Mouse (Mus musculus): ENCODE results near the gene Lhx6. TPM values are rescaled to one million over a fixed set of nuclear protein-coding genes. Genes with fewer than 3 reads are reported as not detected.
A peak's percentile ranks its signal among the peaks of the same experiment; 100 is the strongest.

Lhx6 gene
- polyA plus RNA-seq, 1 experiment from 2014 or later: 13.8 TPM

DNA sequence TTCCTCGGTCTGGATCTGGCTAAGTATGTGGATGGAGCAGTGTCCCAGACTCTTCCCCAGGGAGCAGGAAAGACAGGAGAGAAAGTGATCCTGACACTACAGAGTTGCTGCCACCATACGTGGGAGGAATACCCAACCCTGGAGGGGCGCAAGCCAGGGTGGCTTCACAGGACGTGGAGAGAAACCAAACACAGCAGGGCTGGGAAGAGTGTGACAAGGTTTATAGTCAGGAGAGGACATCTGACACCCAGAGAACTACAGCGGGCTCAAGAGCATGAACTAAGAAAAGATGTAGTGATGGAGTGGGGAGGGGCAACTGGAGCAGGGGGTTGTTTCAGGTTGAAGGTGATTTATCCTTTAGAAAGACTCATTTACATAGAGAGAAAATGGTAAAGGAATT is 43.8 kb downstream of the Lhx6 start:
- peaks cover 5% of the 10 kb centered on the region; the same call in 1 of the 2 replicates for H3K9me3 ChIP-seq
- WGBS: 64% methylated on average over 5 of the region's 5 CpGs

DNA sequence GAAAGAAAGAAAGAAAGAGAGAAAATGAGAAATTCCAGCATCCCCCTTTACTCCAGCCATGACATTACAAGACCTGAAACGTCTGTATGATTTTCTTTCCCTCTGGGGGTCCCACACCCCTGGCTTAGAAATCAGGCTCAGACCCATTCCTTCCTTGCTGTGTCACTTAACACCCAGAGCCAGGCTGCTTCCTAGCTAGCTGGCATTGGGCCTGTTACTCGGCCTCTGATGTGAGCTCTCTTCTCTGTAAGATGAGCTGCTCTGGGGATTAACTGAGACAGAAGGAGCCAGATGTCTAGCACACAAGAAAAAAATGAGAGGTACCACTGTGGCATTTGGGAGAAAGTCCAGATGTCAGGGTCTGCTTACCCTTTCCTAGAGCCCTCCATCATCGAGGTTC is 49.0 kb downstream of the Lhx6 start:
- no peak overlapping the region for H3K9ac ChIP-seq
- no peak overlapping the region for H3K4me3 ChIP-seq
- no peaks in the 10 kb centered on the region for H3K36me3 ChIP-seq
- WGBS: 9% methylated on average over 3 of the region's 3 CpGs
- H3K4me1 ChIP-seq: peaks cover 21% of the 10 kb centered on the region
- no peak overlapping the region for H3K4me2 ChIP-seq
- no peaks in the 10 kb centered on the region for H3K27me3 ChIP-seq
- ATAC-seq (ENCODE audit: insufficient number of reproducible peaks, insufficient read depth, low FRiP score, low TSS enrichment, low read depth): 0 out of 2 replicates have a peak, but pooled peaks have one; percentile 66
- 0 out of 2 replicates have a peak overlapping the region, but pooled peaks have one; percentile 0 for H3K27ac ChIP-seq
- H3K9me3 ChIP-seq: no peaks in the 10 kb centered on the region

More for the DNA sequence above, 43.8 kb downstream of the Lhx6 start:
- Histone ChIP-seq H3K36me3 (no peaks in the 10 kb centered on the region), H3K4me1 (peaks cover 2% of the 10 kb centered on the region), H3K4me2 (no peak overlapping the region), H3K27me3 (no peaks in the 10 kb centered on the region), H3K9ac (no peak overlapping the region), H3K4me3 (no peak overlapping the region), H3K27ac (no peak overlapping the region)
- no peak for ATAC-seq (ENCODE audit: insufficient number of reproducible peaks, insufficient read depth, low FRiP score, low TSS enrichment, low read depth)

DNA sequence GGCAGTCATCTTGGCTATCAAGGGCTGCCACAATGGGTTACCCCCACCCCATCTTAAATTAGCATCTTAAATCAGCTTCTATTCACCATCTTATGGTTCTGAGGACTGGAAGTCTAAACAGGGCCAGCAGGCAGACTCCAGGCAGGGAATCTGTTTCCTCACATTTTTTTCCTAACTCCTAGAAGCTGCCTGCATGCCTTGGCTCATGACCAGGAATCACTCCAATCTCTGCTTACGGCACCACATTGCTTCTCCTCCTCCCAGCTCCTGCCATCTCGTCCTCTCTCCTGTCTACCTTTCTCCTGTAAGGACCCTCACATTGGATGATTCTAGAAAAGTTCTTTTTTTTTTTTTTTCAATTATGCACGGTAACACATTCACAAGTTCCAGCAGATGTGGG is 52.0 kb downstream of the Lhx6 start:
- Histone ChIP-seq H3K4me1 (peaks cover 27% of the 10 kb centered on the region), H3K36me3 (no peaks in the 10 kb centered on the region), H3K9ac (no peak overlapping the region), H3K4me2 (no peak overlapping the region), H3K27me3 (no peaks in the 10 kb centered on the region), H3K9me3 (no peaks in the 10 kb centered on the region), H3K4me3 (no peak overlapping the region), H3K27ac (no peak overlapping the region)
- ATAC-seq (ENCODE audit: insufficient number of reproducible peaks, insufficient read depth, low FRiP score, low TSS enrichment, low read depth): no peak
- WGBS: 55% methylated on average over 3 of the region's 3 CpGs

DNA sequence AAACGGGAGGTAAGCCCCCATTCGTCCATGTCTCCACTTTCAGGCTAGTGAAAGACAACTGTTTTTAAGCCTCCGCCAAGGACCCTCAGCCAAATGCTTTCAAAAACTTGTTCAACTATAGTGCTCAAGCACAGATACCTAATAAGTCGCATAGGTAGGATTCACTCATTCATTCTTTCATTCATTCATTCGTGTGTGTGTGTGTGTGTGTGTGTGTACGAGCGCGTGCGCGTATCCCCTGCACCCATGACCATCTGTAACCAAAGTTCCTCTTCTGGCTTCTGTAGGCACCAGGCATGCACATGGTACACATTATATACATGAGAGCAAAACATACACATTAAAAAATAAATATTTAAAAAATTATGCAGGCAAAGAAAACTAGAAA is 55.6 kb downstream of the Lhx6 start:
- H3K4me1 ChIP-seq: peaks cover 24% of the 10 kb centered on the region
- H3K4me2 ChIP-seq: peak overlapping the region; percentile 77
- peaks cover 13% of the 10 kb centered on the region; the same call in 1 of the 2 replicates for H3K36me3 ChIP-seq
- no peak overlapping the region for H3K27ac ChIP-seq
- no peaks in the 10 kb centered on the region for H3K9me3 ChIP-seq
- WGBS: 33% methylated on average over 10 of the region's 10 CpGs
- no peaks in the 10 kb centered on the region for H3K27me3 ChIP-seq
- peak; percentile 5; the same call in 1 of the 2 replicates for ATAC-seq (ENCODE audit: insufficient number of reproducible peaks, insufficient read depth, low FRiP score, low TSS enrichment, low read depth)
- H3K9ac ChIP-seq: no peak overlapping the region
- H3K4me3 ChIP-seq: peak overlapping the region; percentile 89

DNA sequence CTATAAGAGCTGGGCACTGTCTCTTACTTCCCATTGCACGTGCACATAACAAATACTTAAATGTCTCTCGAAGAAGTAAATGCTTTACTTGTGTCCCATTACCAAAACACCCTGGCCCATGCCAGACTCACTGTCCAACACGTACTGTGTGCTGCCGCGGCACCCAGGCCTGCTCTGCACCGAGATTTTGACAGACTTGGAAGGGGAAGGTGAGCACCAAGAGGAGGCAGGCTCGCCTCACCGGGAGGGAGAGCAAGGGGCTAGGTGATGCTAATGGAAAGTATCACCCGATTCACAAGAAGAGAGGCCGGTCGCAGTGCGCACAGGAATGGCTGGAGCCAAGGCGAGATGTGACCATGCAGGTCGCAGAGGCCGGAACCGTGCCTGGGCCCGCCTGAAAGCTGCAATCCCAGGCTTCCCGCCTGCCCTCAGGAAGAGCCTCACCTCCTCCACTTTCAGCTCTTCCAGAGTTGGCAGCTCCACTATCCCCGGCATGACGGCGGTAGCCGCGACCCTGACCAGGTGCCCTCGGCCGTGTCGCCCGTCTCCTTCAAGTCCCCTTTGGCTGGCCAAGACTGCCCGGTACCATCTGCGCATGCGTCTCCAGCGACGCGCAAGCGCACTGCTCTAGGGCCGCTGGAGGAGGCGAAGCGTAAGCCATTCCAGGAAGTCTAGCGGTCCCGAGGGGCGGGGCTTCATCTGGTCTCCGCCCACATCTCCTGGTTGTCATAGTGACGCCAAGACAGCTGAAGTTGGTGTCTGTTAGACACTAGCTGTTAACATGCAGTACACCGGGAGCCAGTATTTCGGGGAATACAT is 56.3 kb downstream of the Lhx6 start, which contains the start of the genes Ndufa8 and Morn5:
Gene Ndufa8, minus strand, starts transcription at position 659 of the 819 bp plus-strand sequence.
Gene Morn5, plus strand, starts transcription at position 711 of the 819 bp plus-strand sequence.
- Histone ChIP-seq H3K27ac (no peak within 1 kb of the TSS), H3K4me2 (peak within 1 kb of the TSS; percentile 77), H3K4me3 (peak within 1 kb of the TSS; percentile 89), H3K36me3 (peaks cover 19% of the 10 kb centered on the region), H3K4me1 (peaks cover 24% of the 10 kb centered on the region), H3K9ac (peak within 1 kb of the TSS; percentile 92), H3K9me3 (no peaks in the 10 kb centered on the region), H3K27me3 (no peaks in the 10 kb centered on the region)
- 2% methylated on average over 44 of the region's 44 CpGs for WGBS
- peak; percentile 95 for ATAC-seq (ENCODE audit: insufficient number of reproducible peaks, insufficient read depth, low FRiP score, low TSS enrichment, low read depth)

DNA sequence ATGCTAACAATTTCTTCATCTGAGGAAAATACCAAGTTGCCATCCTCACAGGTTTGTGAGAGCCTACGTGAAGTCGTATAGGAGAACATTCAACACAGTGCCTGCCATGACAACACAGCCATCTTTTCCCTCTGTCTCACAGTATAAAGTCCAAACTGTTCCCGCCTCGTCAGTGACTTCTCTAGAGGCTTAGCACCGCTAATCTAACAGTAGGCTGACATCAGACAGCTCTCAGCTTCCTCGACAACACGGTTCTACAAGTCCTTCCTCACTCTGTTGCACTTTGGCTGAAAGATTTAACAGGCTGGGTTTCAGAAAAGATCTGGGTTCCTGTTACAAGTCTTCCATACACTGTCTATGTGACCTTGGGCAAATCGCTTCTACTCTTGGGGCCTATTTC is 57.0 kb downstream of the Lhx6 start:
- peak overlapping the region; percentile 92 for H3K9ac ChIP-seq
- ATAC-seq (ENCODE audit: insufficient number of reproducible peaks, insufficient read depth, low FRiP score, low TSS enrichment, low read depth): no peak
- H3K4me3 ChIP-seq: peak overlapping the region; percentile 89
- peaks cover 22% of the 10 kb centered on the region for H3K4me1 ChIP-seq
- peaks cover 27% of the 10 kb centered on the region for H3K36me3 ChIP-seq
- 70% methylated on average over 8 of the region's 8 CpGs for WGBS
- H3K4me2 ChIP-seq: peak overlapping the region; percentile 77
- no peak overlapping the region for H3K27ac ChIP-seq
- no peaks in the 10 kb centered on the region for H3K27me3 ChIP-seq
- H3K9me3 ChIP-seq: no peaks in the 10 kb centered on the region

DNA sequence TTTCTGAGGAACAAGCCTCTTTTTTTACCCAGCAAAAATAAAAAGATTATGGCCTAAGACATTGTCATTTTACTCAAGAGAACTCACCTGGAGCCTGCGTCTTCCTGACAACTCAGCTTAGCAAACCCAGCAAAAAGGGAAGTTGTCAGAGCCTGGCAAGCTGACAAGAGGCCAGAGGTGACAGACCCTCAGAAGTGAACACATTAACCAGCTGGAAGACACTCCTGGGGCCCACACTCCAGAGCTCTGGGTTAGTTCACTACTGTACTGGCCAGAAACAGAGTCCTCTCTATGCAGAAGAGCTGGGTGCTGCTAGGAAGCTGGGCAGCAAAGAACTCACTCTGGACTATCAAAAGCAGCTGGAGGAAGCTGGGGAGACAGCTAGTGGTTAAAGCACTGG is 64.3 kb downstream of the Lhx6 start:
- no peaks in the 10 kb centered on the region for H3K4me1 ChIP-seq
- ATAC-seq (ENCODE audit: insufficient number of reproducible peaks, insufficient read depth, low FRiP score, low TSS enrichment, low read depth): no peak
- H3K27me3 ChIP-seq: no peaks in the 10 kb centered on the region
- H3K9me3 ChIP-seq: no peaks in the 10 kb centered on the region
- H3K36me3 ChIP-seq: peaks cover 60% of the 10 kb centered on the region
- no peak overlapping the region for H3K4me2 ChIP-seq
- WGBS: 90% methylated on average over 1 of the region's 1 CpGs
- 0 out of 2 replicates have a peak overlapping the region, but pooled peaks have one; percentile 21 for H3K9ac ChIP-seq
- H3K27ac ChIP-seq: no peak overlapping the region
- no peak overlapping the region for H3K4me3 ChIP-seq

DNA sequence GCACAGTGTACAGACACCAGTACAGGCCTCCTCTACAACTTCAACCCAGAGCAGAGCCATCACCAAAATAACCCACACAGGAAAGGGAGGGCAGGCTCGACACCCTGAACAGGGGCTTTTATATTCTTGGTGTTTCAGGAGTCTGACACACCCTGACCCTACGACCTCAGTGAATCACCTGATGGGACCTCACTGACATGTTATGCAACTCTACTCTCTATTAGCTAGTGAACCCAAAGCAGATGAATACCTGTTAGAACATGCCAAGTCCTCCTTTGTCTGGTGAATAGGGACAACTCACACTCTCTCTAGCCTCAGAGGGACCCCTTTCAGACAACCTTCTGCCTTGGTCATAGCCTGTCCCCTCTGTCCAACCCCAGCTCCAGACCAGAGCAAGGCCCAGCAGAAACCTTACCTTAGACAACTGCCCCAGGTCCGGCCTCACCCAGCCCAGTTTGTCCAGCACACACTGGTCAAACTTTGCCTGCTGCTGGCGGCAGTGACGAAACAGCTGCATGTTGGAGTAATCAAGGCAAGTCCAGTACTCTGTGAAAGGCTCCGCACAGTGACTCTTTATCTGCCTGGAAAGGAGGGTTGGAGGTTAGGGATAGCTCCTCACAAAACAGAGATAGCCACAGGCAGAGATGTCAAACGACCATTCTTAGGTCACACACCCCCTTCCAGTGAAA is 65.8 kb downstream of the Lhx6 start:
- Histone ChIP-seq H3K36me3 (peaks cover 63% of the 10 kb centered on the region), H3K9me3 (no peaks in the 10 kb centered on the region), H3K4me1 (no peaks in the 10 kb centered on the region), H3K9ac (no peak overlapping the region), H3K4me3 (no peak overlapping the region), H3K27ac (no peak overlapping the region), H3K4me2 (no peak overlapping the region), H3K27me3 (no peaks in the 10 kb centered on the region)
- no peak for ATAC-seq (ENCODE audit: insufficient number of reproducible peaks, insufficient read depth, low FRiP score, low TSS enrichment, low read depth)
- 69% methylated on average over 7 of the region's 7 CpGs for WGBS

DNA sequence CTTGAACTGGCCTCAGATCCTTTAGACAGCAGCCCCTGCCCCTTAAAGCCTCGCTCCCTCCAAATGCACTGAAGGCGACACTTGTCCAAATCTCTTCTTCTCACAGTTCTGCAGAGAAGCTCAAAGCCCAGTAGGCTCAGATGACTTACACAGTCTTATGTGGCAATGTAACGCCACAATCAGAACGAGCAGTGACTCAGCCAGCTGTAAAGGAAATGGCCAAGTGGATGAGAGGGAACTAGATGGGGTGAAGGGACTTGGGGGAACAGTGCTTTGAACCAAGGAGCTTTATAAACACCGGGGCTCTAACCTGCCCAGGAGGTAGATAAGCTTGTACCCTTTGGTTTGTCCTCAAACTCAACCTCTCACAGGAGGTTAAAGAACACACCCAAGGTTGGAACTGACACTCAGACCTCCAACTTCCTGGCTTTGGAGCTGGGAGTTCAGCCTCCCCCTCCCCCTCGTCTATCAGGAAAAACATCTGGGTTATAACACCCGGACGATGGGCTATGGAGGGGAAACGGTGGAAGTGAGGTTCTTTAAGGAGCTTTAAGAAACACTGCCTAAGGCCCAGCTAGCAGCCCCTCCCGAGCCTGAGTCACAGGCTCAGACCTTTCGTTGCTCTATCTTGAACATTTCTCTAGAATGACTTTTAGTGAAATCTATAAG is 69.7 kb downstream of the Lhx6 start:
- H3K27ac ChIP-seq: no peak overlapping the region
- peaks cover 48% of the 10 kb centered on the region for H3K36me3 ChIP-seq
- H3K4me3 ChIP-seq: no peak overlapping the region
- H3K9ac ChIP-seq: no peak overlapping the region
- no peaks in the 10 kb centered on the region for H3K4me1 ChIP-seq
- WGBS: 74% methylated on average over 11 of the region's 11 CpGs
- H3K4me2 ChIP-seq: no peak overlapping the region
- H3K9me3 ChIP-seq: no peaks in the 10 kb centered on the region
- H3K27me3 ChIP-seq: no peaks in the 10 kb centered on the region
- ATAC-seq (ENCODE audit: insufficient number of reproducible peaks, insufficient read depth, low FRiP score, low TSS enrichment, low read depth): no peak

DNA sequence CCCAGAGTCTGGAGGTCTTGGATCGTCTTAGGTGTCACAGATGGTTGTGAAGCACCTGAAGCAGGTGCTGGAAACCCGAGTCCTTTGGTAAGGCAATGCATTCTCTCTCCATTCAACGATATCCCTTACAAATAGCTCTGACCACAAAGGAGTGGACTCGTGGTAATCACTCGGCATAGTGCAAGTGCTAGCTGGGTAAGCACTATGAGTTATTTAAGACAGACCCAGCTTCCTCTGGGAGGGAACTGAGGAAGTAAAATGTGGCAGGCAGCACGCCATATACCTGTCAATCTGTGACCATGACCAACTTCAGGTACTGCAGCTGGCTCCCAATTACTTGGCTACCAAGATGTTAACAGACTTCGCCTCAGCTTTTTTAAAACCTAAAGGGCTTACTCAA is 70.3 kb downstream of the Lhx6 start:
- Histone ChIP-seq H3K4me1 (no peaks in the 10 kb centered on the region), H3K9me3 (no peaks in the 10 kb centered on the region), H3K27me3 (no peaks in the 10 kb centered on the region), H3K4me2 (no peak overlapping the region), H3K9ac (no peak overlapping the region), H3K27ac (no peak overlapping the region), H3K4me3 (no peak overlapping the region), H3K36me3 (peaks cover 47% of the 10 kb centered on the region)
- 78% methylated on average over 7 of the region's 7 CpGs for WGBS
- ATAC-seq (ENCODE audit: insufficient number of reproducible peaks, insufficient read depth, low FRiP score, low TSS enrichment, low read depth): no peak

DNA sequence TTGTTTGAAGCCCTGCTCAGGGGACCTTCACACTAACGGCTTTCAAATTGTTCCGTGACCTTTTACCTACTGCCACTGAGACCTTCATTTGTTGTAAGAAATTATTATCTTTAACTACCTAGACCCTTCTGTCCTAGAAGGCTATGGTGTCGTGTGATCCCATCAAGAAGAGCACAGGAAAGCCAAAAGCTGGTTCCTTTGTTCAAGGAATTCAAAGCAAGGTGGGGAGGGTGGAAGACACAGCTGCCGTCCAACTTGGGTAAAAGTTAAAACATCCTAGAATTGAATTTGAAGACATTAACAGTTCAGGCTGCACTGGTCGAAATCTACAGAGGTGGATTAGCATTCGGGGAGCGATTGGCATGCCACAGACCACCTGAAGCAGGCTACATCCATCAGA is 71.2 kb downstream of the Lhx6 start:
- H3K9ac ChIP-seq: no peak overlapping the region
- H3K4me2 ChIP-seq: no peak overlapping the region
- ATAC-seq (ENCODE audit: insufficient number of reproducible peaks, insufficient read depth, low FRiP score, low TSS enrichment, low read depth): no peak
- no peaks in the 10 kb centered on the region for H3K9me3 ChIP-seq
- H3K36me3 ChIP-seq: peaks cover 38% of the 10 kb centered on the region
- no peaks in the 10 kb centered on the region for H3K27me3 ChIP-seq
- no peak overlapping the region for H3K4me3 ChIP-seq
- no peaks in the 10 kb centered on the region for H3K4me1 ChIP-seq
- 59% methylated on average over 7 of the region's 7 CpGs for WGBS
- no peak overlapping the region for H3K27ac ChIP-seq

Measured in embryonic facial prominence, embryonic 13.5 days (tissue).